Mouse (Mus musculus) cerebellum, adult 2 months (tissue): ENCODE measurements at regions not wholly inside any gene's neighbourhood (a gene's known extent, or its start where the extent isn't known, plus 50 kb on each side); places are given as distances from the start of the nearest gene placed in this dataset.

Experiments used
- CTCF ChIP-seq: fragments of 200-500 bp; IDR thresholded peaks from 2 replicates; pipeline ENCODE4 v1.5.1; 2011; ENCODE audit warnings: low read depth, mild to moderate bottlenecking, control low read depth, low read length, moderate library complexity, borderline replicate concordance; ENCODE audit not compliant: insufficient read depth
- POLR2A ChIP-seq: fragments of 200-500 bp; IDR thresholded peaks from 2 replicates; pipeline ENCODE4 v1.6.1; 2011; ENCODE audit warnings: low read length, control low read depth, borderline replicate concordance; ENCODE audit not compliant: insufficient read depth

GRCm38 (mm10) chr14:105803281-105803680, 93.3 kb downstream of the Spry2 start:
- TF ChIP-seq CTCF (no peak), POLR2A (no peak)
